Comparison of ENCODE assay signal across 28 mouse cellular contexts in the genomic region with DNA sequence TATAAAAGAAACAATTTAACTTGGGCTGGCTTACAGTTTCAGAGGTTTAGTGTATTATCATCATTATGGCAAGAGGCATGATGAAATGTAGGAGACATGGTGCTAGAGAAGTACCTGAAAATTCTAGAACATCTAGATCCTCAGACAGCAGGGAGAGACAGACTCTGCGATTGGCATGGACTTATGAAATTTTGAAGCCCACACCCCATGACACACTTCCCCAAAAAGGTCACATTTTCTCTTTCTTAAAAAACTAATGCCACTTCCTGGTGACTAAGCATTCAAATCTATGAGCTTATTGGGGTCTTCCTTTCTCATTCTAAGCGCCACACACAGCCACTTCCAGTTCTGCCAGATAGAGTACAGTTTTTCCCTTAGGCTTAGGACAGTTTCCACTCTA.
"Had no signal": no experiment of that assay in that cellular context is flagged by ENCODE, and none has a peak within 500 bp of the region (broad histone marks: within the 10 kb centered on the region; RNA-seq: fewer than 3 reads in every experiment).

No protein-coding gene starts in this region.

- H3K9ac ChIP-seq: heart, embryonic 13.5 days; heart, embryonic 15.5 days; hindbrain, embryonic 12.5 days; hindbrain, embryonic 14.5 days; intestine, embryonic 15.5 days; limb, embryonic 13.5 days; limb, embryonic 15.5 days; liver, embryonic 13.5 days; liver, embryonic 15.5 days had no signal

- H3K27me3 ChIP-seq: heart, embryonic 13.5 days; heart, embryonic 15.5 days; hindbrain, embryonic 12.5 days; intestine, embryonic 15.5 days; limb, embryonic 13.5 days; limb, embryonic 15.5 days; liver, embryonic 13.5 days; liver, embryonic 15.5 days had no signal

- ATAC-seq: hindbrain, embryonic 16.5 days; inflammation-experienced regulatory T-cells, adult 6 months; intestine, embryonic 15.5 days; intestine, postnatal 0 days had no signal

- H3K9me3 ChIP-seq: heart, embryonic 10.5 days; heart, embryonic 13.5 days; heart, embryonic 15.5 days; hindbrain, embryonic 10.5 days; hindbrain, embryonic 12.5 days; intestine, embryonic 15.5 days; limb, embryonic 13.5 days; limb, embryonic 15.5 days; liver, embryonic 13.5 days; liver, embryonic 15.5 days had no signal

- H3K36me3 ChIP-seq: heart, embryonic 10.5 days; heart, embryonic 13.5 days; heart, embryonic 15.5 days; hindbrain, embryonic 10.5 days; hindbrain, embryonic 12.5 days; intestine, embryonic 15.5 days; limb, embryonic 13.5 days; limb, embryonic 15.5 days; liver, embryonic 13.5 days; liver, embryonic 15.5 days had no signal

- H3K4me1 ChIP-seq: heart, embryonic 10.5 days; heart, embryonic 15.5 days; hindbrain, embryonic 12.5 days; intestine, embryonic 15.5 days; limb, embryonic 13.5 days; limb, embryonic 15.5 days; liver, embryonic 13.5 days; liver, embryonic 15.5 days had no signal

- H3K27ac ChIP-seq: heart, embryonic 10.5 days; heart, embryonic 13.5 days; heart, embryonic 15.5 days; hindbrain, embryonic 10.5 days; hindbrain, embryonic 12.5 days; hindbrain, embryonic 14.5 days; intestine, embryonic 15.5 days; layer of hippocampus, adult 2 months; limb, embryonic 13.5 days; limb, embryonic 15.5 days; liver, embryonic 13.5 days; liver, embryonic 15.5 days had no signal

- H3K4me2 ChIP-seq: heart, embryonic 13.5 days; heart, embryonic 15.5 days; hindbrain, embryonic 12.5 days; hindbrain, embryonic 14.5 days; intestine, embryonic 15.5 days; limb, embryonic 13.5 days; limb, embryonic 15.5 days; liver, embryonic 11.5 days; liver, embryonic 13.5 days; liver, embryonic 15.5 days had no signal

- DNase-seq: gastrocnemius, postnatal 14 days; gastrocnemius, postnatal 36 days; heart, adult 18-20 months; heart, postnatal 14 days; heart, postnatal 36 days; kidney, adult 18-20 months; kidney, adult 8-10 months; kidney, postnatal 10 days; kidney, postnatal 25 days; kidney, postnatal 4 days; layer of hippocampus, postnatal 36 days; left cerebral cortex, postnatal 4 days; liver, embryonic 13.5 days had no signal

- H3K4me3 ChIP-seq: heart, embryonic 10.5 days; heart, embryonic 13.5 days; heart, embryonic 15.5 days; hindbrain, embryonic 10.5 days; hindbrain, embryonic 12.5 days; intestine, embryonic 15.5 days; layer of hippocampus, adult 2 months; limb, embryonic 13.5 days; limb, embryonic 15.5 days; liver, embryonic 13.5 days; liver, embryonic 15.5 days had no signal
